Mouse (Mus musculus): ENCODE data around the gene Pde7b.
A peak's percentile ranks its signal among the peaks of the same experiment; 100 is the strongest.
"Not testable (repeated sequence)": the region's sequence is repeated elsewhere in the genome, so short reads cannot be mapped to it uniquely, and the experiment has no call there.

The Pde7b gene

DNA sequence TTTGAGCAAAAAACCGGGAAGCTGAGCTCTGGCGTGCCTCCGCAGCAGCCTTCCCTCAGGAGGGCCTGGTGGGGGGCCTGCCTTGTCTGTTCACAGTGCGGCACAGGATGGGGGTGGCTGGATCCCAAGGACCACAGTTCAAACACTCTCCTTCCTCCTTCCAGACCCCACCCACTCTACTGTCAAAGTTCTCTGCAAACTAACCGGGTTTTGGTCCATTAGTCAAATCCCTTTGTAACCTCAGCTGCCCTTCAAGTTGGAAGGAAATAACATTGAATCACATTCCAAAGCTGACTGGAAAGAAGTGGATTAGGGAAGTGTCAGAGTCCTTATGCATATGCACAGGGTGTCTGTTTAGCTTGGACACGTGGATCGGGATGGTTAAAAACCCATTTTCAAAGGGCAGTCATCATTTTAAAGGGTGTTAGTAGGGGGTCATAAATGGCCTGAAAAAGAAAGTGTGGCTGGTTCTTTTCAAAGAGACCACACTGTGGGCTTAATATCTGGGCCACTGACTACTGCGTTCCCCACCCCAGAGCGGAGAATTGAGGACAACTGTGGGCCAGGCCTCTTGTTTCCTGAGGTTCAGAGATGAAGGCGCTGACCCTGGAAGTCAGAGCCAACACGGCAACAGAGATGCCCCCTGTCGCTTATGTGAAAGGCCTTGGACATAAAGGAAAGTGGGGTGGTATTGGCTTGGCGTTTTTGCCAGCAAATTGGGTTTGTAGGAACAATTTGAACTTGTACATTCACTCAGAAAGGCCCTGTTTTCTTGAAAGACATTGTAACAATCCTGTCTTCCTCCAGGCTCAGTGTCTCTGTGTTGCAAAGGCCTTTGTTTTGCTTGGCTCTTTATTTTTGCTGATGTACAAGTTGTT is 175.8 kb downstream of the Pde7b start:
- peak; percentile 43 for DNase-seq (ENCODE audit: low spot score)

DNA sequence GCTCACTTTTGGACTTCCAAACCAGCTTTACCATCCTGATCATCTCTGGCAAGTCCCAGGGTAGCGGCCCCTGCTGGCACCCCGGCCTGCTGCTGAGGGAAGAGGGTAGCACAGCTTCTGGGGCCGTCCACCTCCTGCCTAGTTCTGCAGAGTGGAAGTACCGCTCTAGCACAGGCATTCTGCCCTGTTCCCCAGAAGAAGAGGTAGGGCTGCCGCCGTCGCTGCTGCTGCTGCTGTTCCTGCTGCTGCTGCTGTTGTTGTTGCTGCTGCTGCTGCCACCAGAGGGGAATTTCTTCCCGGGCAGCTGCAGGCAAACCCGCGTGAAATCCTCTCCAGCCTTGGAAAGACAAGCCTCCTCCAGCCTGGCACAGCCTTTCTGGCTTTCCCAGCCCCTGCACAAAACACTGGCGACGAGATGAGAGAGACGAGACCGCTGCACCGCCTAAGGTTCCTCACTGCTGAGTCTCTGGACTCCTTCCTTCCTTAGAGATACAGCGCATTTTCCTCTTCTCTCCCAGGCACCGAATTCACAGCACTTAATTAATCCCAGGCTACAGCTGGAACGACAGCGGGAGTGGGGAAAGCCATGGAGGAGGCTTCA is 176.8 kb downstream of the Pde7b start:
- peak; percentile 72 for DNase-seq (ENCODE audit: low spot score)

GRCm38 (mm10) chr10:20543121-20543520 is 181.8 kb downstream of the Pde7b start:
- no peak for DNase-seq (ENCODE audit: low spot score)

- DNase-seq (ENCODE audit: low spot score): peak; percentile 16
Measured at GRCm38 (mm10) chr10:20533811-20534210, 191.1 kb downstream of the Pde7b start.

DNA sequence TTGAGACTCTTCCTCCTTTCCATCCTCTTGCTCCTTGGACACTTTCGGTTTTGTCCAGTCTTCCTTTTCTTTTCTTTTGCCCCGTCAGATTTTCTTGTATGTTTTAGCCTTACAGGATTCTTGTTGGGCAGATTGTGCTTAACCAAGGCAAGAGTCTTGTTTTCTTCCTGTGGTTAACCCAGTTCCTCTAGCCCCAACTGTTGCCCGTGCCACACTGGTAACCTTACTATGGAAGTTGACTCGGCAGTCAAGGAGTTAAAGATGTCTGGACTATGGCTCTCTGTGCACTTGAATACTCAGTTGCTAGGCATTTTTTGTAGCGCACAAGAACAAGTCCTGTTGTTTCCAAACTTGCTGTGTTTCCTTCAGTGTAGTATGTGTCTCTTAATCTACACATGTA is 193.0 kb downstream of the Pde7b start:
- no peak for DNase-seq (ENCODE audit: low spot score)

GRCm38 (mm10) chr10:20528544-20529411 is 196.1 kb downstream of the Pde7b start:
- DNase-seq (ENCODE audit: low spot score): no peak

DNA sequence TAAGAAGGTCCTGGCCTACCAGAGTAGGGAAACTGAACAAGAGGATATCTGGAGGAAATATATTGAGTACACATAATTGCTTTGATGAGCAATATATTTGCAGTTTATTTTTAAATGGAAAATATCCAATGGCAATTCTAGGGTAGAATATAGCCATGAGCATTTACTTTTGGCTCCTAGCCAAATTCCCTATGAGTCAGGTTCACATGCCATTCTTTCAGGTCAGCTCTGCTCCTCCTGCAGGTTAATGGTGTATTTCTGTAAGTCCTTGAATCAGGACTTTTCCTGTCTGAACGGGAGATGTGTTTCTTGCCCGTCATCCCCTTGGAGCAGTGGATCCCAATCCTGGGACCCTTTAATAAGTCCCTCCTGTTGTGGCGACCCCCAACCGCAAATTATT is 197.1 kb downstream of the Pde7b start:
- DNase-seq (ENCODE audit: low spot score): no peak

DNA sequence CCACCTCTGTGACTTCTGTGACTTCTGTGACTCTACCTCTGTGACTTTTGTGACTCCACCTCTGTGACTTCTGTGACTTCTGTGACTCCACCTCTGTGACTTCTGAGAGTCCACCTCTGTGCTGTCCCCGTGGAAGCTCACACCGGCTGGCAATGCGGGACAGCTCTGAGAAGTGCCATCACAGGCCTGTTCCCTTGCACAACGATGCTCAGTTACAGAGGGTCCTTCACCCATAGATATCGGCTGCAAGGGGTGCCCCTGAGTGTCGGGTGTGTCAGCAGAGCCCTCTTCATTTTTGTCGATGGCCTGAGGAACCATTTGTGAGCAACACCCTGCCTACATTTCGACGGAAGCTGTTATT is 206.4 kb downstream of the Pde7b start:
- DNase-seq (ENCODE audit: low spot score): no peak

DNA sequence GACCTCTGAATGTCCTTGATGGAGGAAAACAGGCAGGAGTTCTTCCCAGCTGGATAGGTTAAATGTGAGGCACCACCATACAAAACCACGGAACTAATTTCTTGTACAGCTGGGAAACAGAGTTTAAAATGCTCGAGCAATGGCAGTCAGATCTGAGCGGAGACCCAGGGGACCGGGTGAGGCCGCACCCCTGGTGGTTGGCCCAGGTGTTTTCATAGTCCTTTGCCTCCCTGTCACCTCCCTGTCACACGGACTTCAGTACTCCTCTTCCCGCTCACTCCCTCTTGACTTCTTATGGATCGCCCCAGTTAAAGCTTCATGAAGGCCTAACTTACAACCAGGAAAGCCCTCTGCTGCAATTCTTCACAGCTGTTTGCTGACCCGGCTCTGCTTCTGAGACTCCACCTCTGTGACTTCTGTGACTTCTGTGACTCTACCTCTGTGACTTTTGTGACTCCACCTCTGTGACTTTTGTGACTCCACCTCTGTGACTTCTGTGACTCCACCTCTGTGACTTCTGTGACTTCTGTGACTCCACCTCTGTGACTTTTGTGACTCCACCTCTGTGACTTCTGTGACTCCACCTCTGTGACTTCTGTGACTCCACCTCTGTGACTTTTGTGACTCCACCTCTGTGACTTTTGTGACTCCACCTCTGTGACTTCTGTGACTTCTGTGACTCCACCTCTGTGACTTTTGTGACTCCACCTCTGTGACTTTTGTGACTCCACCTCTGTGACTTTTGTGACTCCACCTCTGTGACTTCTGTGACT is 206.9 kb downstream of the Pde7b start:
- not testable (repeated sequence) for DNase-seq (ENCODE audit: low spot score)

DNA sequence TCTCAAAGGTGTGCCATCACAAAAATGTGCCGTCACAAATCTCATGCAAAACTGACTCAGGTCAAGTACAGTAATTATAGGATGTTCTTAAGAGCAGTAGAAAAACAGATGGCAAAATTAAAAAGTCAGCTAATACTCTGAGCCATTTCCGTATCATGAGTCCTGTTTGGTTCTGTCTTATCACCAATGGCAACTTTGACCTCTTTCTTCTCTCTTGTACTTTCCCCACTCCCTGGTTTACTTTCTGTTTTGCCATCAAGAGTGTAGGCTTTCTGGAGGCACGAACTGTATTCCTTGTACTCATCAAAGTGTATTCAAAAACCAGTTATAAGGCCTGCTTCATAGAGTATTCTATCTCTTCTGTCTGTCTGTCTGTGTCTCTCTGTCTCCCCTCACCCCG is 211.0 kb downstream of the Pde7b start:
- DNase-seq (ENCODE audit: low spot score): no peak

GRCm38 (mm10) chr10:20513461-20513860 is 211.4 kb downstream of the Pde7b start:
- no peak for DNase-seq (ENCODE audit: low spot score)

GRCm38 (mm10) chr10:20509819-20510218 is 215.1 kb downstream of the Pde7b start:
- no peak for DNase-seq (ENCODE audit: low spot score)

- DNase-seq (ENCODE audit: low spot score): no peak
Measured at GRCm38 (mm10) chr10:20508497-20508896, 216.4 kb downstream of the Pde7b start.

- no peak for DNase-seq (ENCODE audit: low spot score)
Measured at GRCm38 (mm10) chr10:20507732-20508412, 217.0 kb downstream of the Pde7b start.

- DNase-seq (ENCODE audit: low spot score): no peak
Measured at GRCm38 (mm10) chr10:20507069-20507468, 217.8 kb downstream of the Pde7b start.

DNA sequence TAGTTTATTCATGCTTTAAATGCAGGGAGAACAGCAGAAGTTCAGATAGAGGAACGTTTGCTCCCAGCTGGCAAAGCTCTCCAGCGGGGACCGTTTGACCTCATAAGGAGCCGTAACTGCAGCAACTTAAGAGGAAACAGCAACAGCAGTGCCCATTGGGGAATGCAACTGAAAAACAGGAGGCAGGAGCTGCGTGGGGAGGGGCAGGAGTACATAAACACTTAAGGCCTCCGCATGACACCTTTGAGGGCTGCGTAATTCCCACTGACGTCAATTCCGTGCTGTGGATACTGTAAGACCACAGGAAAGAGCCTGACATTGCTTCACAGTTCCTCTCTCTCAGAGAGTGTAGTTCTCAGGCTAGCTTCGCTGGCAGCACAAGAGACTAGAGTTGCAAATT is 219.4 kb downstream of the Pde7b start:
- DNase-seq (ENCODE audit: low spot score): no peak

DNA sequence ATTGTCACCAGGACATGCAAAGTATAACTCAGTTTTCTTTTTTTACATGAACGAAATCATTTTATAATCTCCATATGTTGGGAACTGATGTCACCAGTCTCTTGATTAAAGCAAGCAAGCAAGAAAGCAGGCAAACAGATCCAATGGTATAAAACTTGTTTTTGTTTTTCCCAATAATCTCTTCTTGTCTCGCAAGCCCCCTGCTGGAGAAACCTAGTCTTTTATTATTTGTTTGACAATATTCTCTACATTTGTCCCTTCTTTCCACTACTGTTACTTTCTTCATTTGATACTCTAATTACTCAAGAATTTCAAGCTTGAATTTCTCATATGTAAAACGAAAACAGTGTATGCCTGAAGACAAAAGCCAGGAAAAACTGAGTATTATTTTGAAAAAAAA is 220.1 kb downstream of the Pde7b start:
- DNase-seq (ENCODE audit: low spot score): no peak

DNA sequence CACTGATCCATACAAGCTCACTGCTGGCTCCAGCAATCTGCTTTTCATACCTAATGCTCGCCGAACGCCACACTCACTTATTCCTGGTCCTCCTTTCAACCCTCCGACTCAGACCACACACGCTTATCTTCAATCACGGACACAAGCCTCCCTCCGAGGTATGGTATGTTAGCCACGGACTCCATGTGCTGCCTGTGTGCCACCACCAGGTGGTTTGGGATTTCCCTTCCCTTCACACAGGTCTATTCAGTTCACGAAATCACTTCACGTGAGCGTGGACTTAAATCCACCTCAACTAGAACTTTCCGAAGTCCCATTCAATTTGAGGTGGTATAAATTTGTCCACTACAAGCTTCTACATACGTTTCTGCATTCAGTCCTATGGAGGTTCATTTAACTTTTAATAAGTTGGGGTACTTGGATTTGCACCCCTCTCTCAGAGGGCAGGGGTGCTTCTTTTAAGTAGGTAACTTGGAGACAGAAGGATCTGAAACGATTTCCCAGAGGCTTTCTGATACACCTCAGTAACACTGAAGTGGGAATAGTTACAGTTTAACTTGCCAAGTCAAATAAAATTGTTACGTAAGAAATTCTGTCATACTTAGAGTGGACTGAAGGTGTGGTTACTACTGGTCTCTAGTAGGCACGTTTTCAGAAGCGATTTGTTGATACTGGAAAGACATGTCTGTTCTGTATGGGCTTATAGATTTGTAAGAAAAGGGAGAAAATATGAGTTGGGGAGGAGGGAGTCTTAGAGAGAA is 221.4 kb downstream of the Pde7b start:
- no peak for DNase-seq (ENCODE audit: low spot score)

DNA sequence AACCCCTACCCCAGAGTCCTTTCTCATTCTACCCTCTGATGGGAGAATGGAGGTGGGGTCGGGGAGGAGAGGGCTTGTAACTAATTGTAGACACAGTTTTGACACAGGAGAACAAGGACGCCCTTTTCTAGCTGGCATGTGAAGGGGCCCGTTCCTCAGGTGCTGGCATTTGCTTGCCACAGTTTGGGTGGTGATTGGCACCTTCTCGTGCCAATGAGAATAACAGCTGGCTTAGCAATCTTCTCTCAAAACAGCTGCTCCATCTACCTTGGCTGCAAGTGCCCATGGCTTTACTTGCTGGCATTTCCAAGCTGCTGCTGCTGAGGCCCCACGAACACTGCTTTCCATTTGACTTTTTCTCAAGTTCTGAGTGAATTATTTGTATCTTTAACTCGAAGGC is 223.7 kb downstream of the Pde7b start:
- no peak for DNase-seq (ENCODE audit: low spot score)

DNA sequence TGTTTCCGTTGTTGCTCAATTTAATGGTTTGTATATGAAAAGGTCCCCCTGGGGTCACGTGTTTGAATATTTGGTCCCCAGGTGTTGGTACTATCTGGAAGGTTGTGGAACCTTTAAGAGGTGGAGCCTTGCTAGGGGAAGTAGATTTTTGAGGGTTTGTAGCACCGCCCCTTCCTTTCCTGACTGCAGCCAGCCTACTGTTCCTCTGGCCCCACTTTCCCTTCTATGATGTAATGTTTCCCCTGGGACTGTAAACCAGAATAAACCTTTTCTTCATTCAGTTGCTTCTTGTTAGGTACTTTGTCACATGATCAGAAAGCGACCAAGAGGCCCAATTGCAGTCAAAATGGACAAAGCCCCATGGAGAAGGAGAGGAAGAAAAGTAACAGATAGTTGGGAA is 229.8 kb downstream of the Pde7b start:
- no peak for DNase-seq (ENCODE audit: low spot score)

All from embryo, embryonic 10 days (tissue).